Mouse (Mus musculus) right cerebral cortex, postnatal 14 days (tissue): ENCODE measurements around the gene Ror2.
A peak's percentile ranks its signal among the peaks of the same experiment; 100 is the strongest.

ENCODE experiments used
- DNase-seq: peaks from one replicate; pipeline ENCODE4 v3.0.0; 2022

Gene Ror2

GRCm38 (mm10) chr13:53230446-53231161, 55.3 kb downstream of the Ror2 start:
- DNase-seq: peak; percentile 35

GRCm38 (mm10) chr13:53227019-53227418, 58.9 kb downstream of the Ror2 start:
- no peak for DNase-seq

- DNase-seq: no peak
Measured at GRCm38 (mm10) chr13:53226461-53226860, 59.5 kb downstream of the Ror2 start.

GRCm38 (mm10) chr13:53225925-53226324, 60.0 kb downstream of the Ror2 start:
- DNase-seq: no peak

GRCm38 (mm10) chr13:53221176-53221575, 64.7 kb downstream of the Ror2 start:
- DNase-seq: no peak

- no peak for DNase-seq
Measured at GRCm38 (mm10) chr13:53219889-53220288, 66.0 kb downstream of the Ror2 start.

- no peak for DNase-seq
Measured at GRCm38 (mm10) chr13:53219391-53219790, 66.5 kb downstream of the Ror2 start.

- DNase-seq: no peak
Measured at GRCm38 (mm10) chr13:53217396-53217975, 68.4 kb downstream of the Ror2 start.

- no peak for DNase-seq
Measured at GRCm38 (mm10) chr13:53211971-53212733, 73.8 kb downstream of the Ror2 start.

GRCm38 (mm10) chr13:53208556-53208955, 77.4 kb downstream of the Ror2 start:
- no peak for DNase-seq

GRCm38 (mm10) chr13:53205128-53205911, 80.6 kb downstream of the Ror2 start:
- peak; percentile 29 for DNase-seq

GRCm38 (mm10) chr13:53202439-53202830, 83.5 kb downstream of the Ror2 start:
- DNase-seq: no peak

- no peak for DNase-seq
Measured at GRCm38 (mm10) chr13:53201628-53202438, 84.1 kb downstream of the Ror2 start.

- no peak for DNase-seq
Measured at GRCm38 (mm10) chr13:53200121-53200520, 85.8 kb downstream of the Ror2 start.

- no peak for DNase-seq
Measured at GRCm38 (mm10) chr13:53199262-53199661, 86.7 kb downstream of the Ror2 start.

- DNase-seq: no peak
Measured at GRCm38 (mm10) chr13:53196690-53197089, 89.2 kb downstream of the Ror2 start.

- no peak for DNase-seq
Measured at GRCm38 (mm10) chr13:53195951-53196677, 89.8 kb downstream of the Ror2 start.

- no peak for DNase-seq
Measured at GRCm38 (mm10) chr13:53194306-53194705, 91.6 kb downstream of the Ror2 start.

- DNase-seq: no peak
Measured at GRCm38 (mm10) chr13:53193713-53194112, 92.2 kb downstream of the Ror2 start.

GRCm38 (mm10) chr13:53192286-53192685, 93.6 kb downstream of the Ror2 start:
- no peak for DNase-seq

GRCm38 (mm10) chr13:53191657-53192056, 94.3 kb downstream of the Ror2 start:
- no peak for DNase-seq

GRCm38 (mm10) chr13:53188935-53189334, 97.0 kb downstream of the Ror2 start:
- DNase-seq: no peak
